In genomic region chr9:21348152-21348551, GRCm38 (mm10) we compare ENCODE assay signal across 28 mouse cellular contexts. TPM values are rescaled to one million over a fixed set of nuclear protein-coding genes. Genes with fewer than 3 reads are reported as not detected.
A peak's percentile ranks its signal among the peaks of the same experiment; 100 is the strongest.
DNase-seq lines count a peak whose midpoint lies in the region; ATAC-seq and TF ChIP-seq lines count a peak whose summit lies in the region.
"Had no signal": no experiment of that assay in that cellular context is flagged by ENCODE, and none has a peak within 500 bp of the region (broad histone marks: within the 10 kb centered on the region; RNA-seq: fewer than 3 reads in every experiment).

No protein-coding gene starts in this region.

- no peak overlapping the region for H3K4me2 ChIP-seq in forebrain, embryonic 12.5 days
- no peak overlapping the region for H3K4me2 ChIP-seq in forebrain, embryonic 16.5 days (ENCODE audit: low read length)
- no peak overlapping the region for H3K4me2 ChIP-seq in liver, postnatal 0 days (ENCODE audit: low read depth, low read length)
- H3K4me2 ChIP-seq in intestine, embryonic 15.5 days (replicated peaks), result no peak overlapping the region
- H3K4me2 ChIP-seq: heart, embryonic 13.5 days; hindbrain, embryonic 12.5 days; hindbrain, embryonic 15.5 days had no signal

- H3K27ac ChIP-seq in forebrain, embryonic 12.5 days, result no peak overlapping the region
- no peak overlapping the region for H3K27ac ChIP-seq in forebrain, embryonic 16.5 days (ENCODE audit: low read length)
- no peak overlapping the region for H3K27ac ChIP-seq in liver, postnatal 0 days (ENCODE audit: low read depth)
- H3K27ac ChIP-seq in intestine, embryonic 15.5 days, result no peak overlapping the region
- H3K27ac ChIP-seq: forebrain, embryonic 10.5 days; heart, adult 2 months; heart, embryonic 10.5 days; heart, embryonic 13.5 days; hindbrain, embryonic 12.5 days; hindbrain, embryonic 15.5 days had no signal

- no peak for TF ChIP-seq EP300 in liver, postnatal 0 days (IDR thresholded peaks at IDR 0.05; ENCODE audit: low read depth)

- TF ChIP-seq CTCF in liver, postnatal 0 days (IDR thresholded peaks at IDR 0.05; ENCODE audit: low read depth), result no peak

- no peaks in the 10 kb centered on the region for H3K27me3 ChIP-seq in forebrain, embryonic 12.5 days
- no peaks in the 10 kb centered on the region for H3K27me3 ChIP-seq in forebrain, embryonic 16.5 days (replicated peaks; ENCODE audit: control insufficient read depth, insufficient read depth, low read length)
- no peaks in the 10 kb centered on the region for H3K27me3 ChIP-seq in liver, postnatal 0 days (ENCODE audit: insufficient read depth, low read length)
- no peaks in the 10 kb centered on the region for H3K27me3 ChIP-seq in intestine, embryonic 15.5 days (replicated peaks)
- H3K27me3 ChIP-seq: CH12.LX; heart, embryonic 13.5 days; hindbrain, embryonic 12.5 days; hindbrain, embryonic 15.5 days; Patski had no signal

- peaks cover 51% of the 10 kb centered on the region for H3K36me3 ChIP-seq in forebrain, embryonic 12.5 days (replicated peaks)
- H3K36me3 ChIP-seq in forebrain, embryonic 16.5 days (ENCODE audit: control insufficient read depth, insufficient read depth), result peaks cover 14% of the 10 kb centered on the region
- peaks cover 12% of the 10 kb centered on the region; the same call in 1 of the 2 replicates for H3K36me3 ChIP-seq in liver, postnatal 0 days (replicated peaks; ENCODE audit: insufficient read depth, low read length)
- peaks cover 18% of the 10 kb centered on the region for H3K36me3 ChIP-seq in intestine, embryonic 15.5 days

- 87% methylated on average over 3 of the region's 3 CpGs for WGBS in forebrain, embryonic 12.5 days
- 96% methylated on average over 3 of the region's 3 CpGs for WGBS in forebrain, embryonic 16.5 days
- 63% methylated on average over 3 of the region's 3 CpGs for WGBS in liver, postnatal 0 days (ENCODE audit: insufficient replicate concordance)
- 89% methylated on average over 3 of the region's 3 CpGs for WGBS in intestine, embryonic 15.5 days

- no peaks in the 10 kb centered on the region for H3K9me3 ChIP-seq in forebrain, embryonic 12.5 days
- H3K9me3 ChIP-seq in forebrain, embryonic 16.5 days (ENCODE audit: control insufficient read depth, low read length), result no peaks in the 10 kb centered on the region
- no peaks in the 10 kb centered on the region for H3K9me3 ChIP-seq in liver, postnatal 0 days (ENCODE audit: low read length)
- H3K9me3 ChIP-seq in intestine, embryonic 15.5 days, result no peaks in the 10 kb centered on the region
- H3K9me3 ChIP-seq: forebrain, embryonic 10.5 days; G1E; heart, embryonic 10.5 days; heart, embryonic 13.5 days; hindbrain, embryonic 12.5 days; hindbrain, embryonic 15.5 days had no signal

- peaks cover 4% of the 10 kb centered on the region; the same call in 1 of the 2 replicates for H3K4me1 ChIP-seq in forebrain, embryonic 12.5 days
- no peaks in the 10 kb centered on the region for H3K4me1 ChIP-seq in forebrain, embryonic 16.5 days (replicated peaks; ENCODE audit: control insufficient read depth, insufficient read depth, low read length)
- no peaks in the 10 kb centered on the region for H3K4me1 ChIP-seq in liver, postnatal 0 days (ENCODE audit: insufficient read depth)
- 0 out of 2 replicates have a peak, but pooled peaks cover 2% of the 10 kb centered on the region for H3K4me1 ChIP-seq in intestine, embryonic 15.5 days (replicated peaks)
- H3K4me1 ChIP-seq: hindbrain, embryonic 15.5 days had no signal

- no peak for ATAC-seq in forebrain, embryonic 12.5 days (ENCODE audit: low FRiP score)
- ATAC-seq in forebrain, embryonic 16.5 days, result no peak
- ATAC-seq in liver, postnatal 0 days, result no peak
- ATAC-seq in megakaryocyte progenitor cell, adult 5-6 weeks (replicated peaks; ENCODE audit: poor library complexity), result peak; percentile 67
- no peak for ATAC-seq in intestine, embryonic 15.5 days
- ATAC-seq: forebrain, embryonic 14.5 days; Patski had no signal

- H3K4me3 ChIP-seq in forebrain, embryonic 12.5 days (replicated peaks), result no peak overlapping the region
- H3K4me3 ChIP-seq in forebrain, embryonic 16.5 days (replicated peaks; ENCODE audit: low read length), result no peak overlapping the region
- H3K4me3 ChIP-seq in liver, postnatal 0 days (ENCODE audit: low read depth, low read length), result no peak overlapping the region
- no peak overlapping the region for H3K4me3 ChIP-seq in intestine, embryonic 15.5 days (replicated peaks)
- H3K4me3 ChIP-seq: forebrain, embryonic 10.5 days; heart, adult 2 months; heart, embryonic 10.5 days; heart, embryonic 13.5 days; hindbrain, embryonic 12.5 days; hindbrain, embryonic 15.5 days had no signal

- peak overlapping the region; percentile 21; the same call in 1 of the 2 replicates for H3K9ac ChIP-seq in forebrain, embryonic 12.5 days
- no peak overlapping the region for H3K9ac ChIP-seq in forebrain, embryonic 16.5 days (replicated peaks; ENCODE audit: low read depth, low read length)
- H3K9ac ChIP-seq in liver, postnatal 0 days (replicated peaks), result no peak overlapping the region
- H3K9ac ChIP-seq in intestine, embryonic 15.5 days, result no peak overlapping the region
- H3K9ac ChIP-seq: heart, embryonic 13.5 days; hindbrain, embryonic 12.5 days; hindbrain, embryonic 15.5 days had no signal

- peak; percentile 15 for DNase-seq in liver, postnatal 0 days
- no peak for DNase-seq in liver
- no peak for DNase-seq in kidney, postnatal 25 days
- DNase-seq: adrenal gland, postnatal 10 days; B cell, adult 2 months; cerebellum, adult 11-12 months; cerebellum, adult 8-10 months; cerebellum, postnatal 10 days; cerebellum, postnatal 36 days; gastrocnemius, postnatal 25 days; heart, adult 2 months; heart, postnatal 14 days had no signal

RNA-seq across cellular contexts. Expression of gene Ilf3, which starts 19.5 kb away (rescaled TPM):
- 335 and 363 TPM in 2 replicates for polyA plus RNA-seq in forebrain, embryonic 12.5 days (2016; fragmentation: Nextera tagmentation; extraction: Ambion mirVana)
- 309 and 325 TPM in 2 replicates for polyA plus RNA-seq in forebrain, embryonic 16.5 days (2015; fragmentation: Nextera tagmentation; extraction: Ambion mirVana)
- 19.1 and 23.5 TPM in 2 replicates for polyA plus RNA-seq in liver, postnatal 0 days (2015; fragmentation: Nextera tagmentation; extraction: Ambion mirVana)
- 55.7 and 56.9 TPM in 2 replicates for total RNA-seq in megakaryocyte progenitor cell, adult 5-6 weeks (2015)
- 97.5 and 100 TPM in 2 replicates for total RNA-seq in megakaryocyte progenitor cell, adult 5-6 weeks (2017)
- 143 and 150 TPM in 2 replicates for polyA plus RNA-seq in intestine, embryonic 15.5 days (2015; fragmentation: Nextera tagmentation; extraction: Ambion mirVana)

RNA-seq across cellular contexts. Expression of gene Slc44a2, which starts 27.7 kb away (rescaled TPM):
- 76.9 and 80.1 TPM in 2 replicates for polyA plus RNA-seq in forebrain, embryonic 12.5 days (2016; fragmentation: Nextera tagmentation; extraction: Ambion mirVana)
- 86.2 and 88.7 TPM in 2 replicates for polyA plus RNA-seq in forebrain, embryonic 16.5 days (2015; fragmentation: Nextera tagmentation; extraction: Ambion mirVana)
- 12.8 and 14.4 TPM in 2 replicates for polyA plus RNA-seq in liver, postnatal 0 days (2015; fragmentation: Nextera tagmentation; extraction: Ambion mirVana)
- total RNA-seq in megakaryocyte progenitor cell, adult 5-6 weeks (2015), result 80.9 and 85.5 TPM in 2 replicates
- 66.8 and 68.2 TPM in 2 replicates for total RNA-seq in megakaryocyte progenitor cell, adult 5-6 weeks (2017)
- polyA plus RNA-seq in intestine, embryonic 15.5 days (2015; fragmentation: Nextera tagmentation; extraction: Ambion mirVana), result 48.1 and 52.0 TPM in 2 replicates

RNA-seq across cellular contexts. Expression of gene Ap1m2, which starts 36.0 kb away (rescaled TPM):
- polyA plus RNA-seq in forebrain, embryonic 12.5 days (2016; fragmentation: Nextera tagmentation; extraction: Ambion mirVana), result 3.3 TPM in 2 replicates
- 1.8 and 2.9 TPM in 2 replicates for polyA plus RNA-seq in forebrain, embryonic 16.5 days (2015; fragmentation: Nextera tagmentation; extraction: Ambion mirVana)
- polyA plus RNA-seq in liver, postnatal 0 days (2015; fragmentation: Nextera tagmentation; extraction: Ambion mirVana), result 0.32 and 0.54 TPM in 2 replicates
- 0.32 and 0.57 TPM in 2 replicates for total RNA-seq in megakaryocyte progenitor cell, adult 5-6 weeks (2015)
- total RNA-seq in megakaryocyte progenitor cell, adult 5-6 weeks (2017), result 0.44 and 2.8 TPM in 2 replicates
- polyA plus RNA-seq in intestine, embryonic 15.5 days (2015; fragmentation: Nextera tagmentation; extraction: Ambion mirVana), result 106 and 115 TPM in 2 replicates
- total RNA-seq: adrenal gland, adult 18-20 months; gastrocnemius, adult 8-10 months; gastrocnemius, postnatal 25 days; heart, adult 2 months; hematopoietic stem cell, adult 5-6 weeks had no signal
- polyA plus RNA-seq: G1E, Patski had no signal

RNA-seq across cellular contexts. Expression of gene Cdkn2d, which starts 56.9 kb away (rescaled TPM):
- 70.6 and 74.5 TPM in 2 replicates for polyA plus RNA-seq in forebrain, embryonic 12.5 days (2016; fragmentation: Nextera tagmentation; extraction: Ambion mirVana)
- polyA plus RNA-seq in forebrain, embryonic 16.5 days (2015; fragmentation: Nextera tagmentation; extraction: Ambion mirVana), result 85.1 and 97.7 TPM in 2 replicates
- 74.3 and 76.6 TPM in 2 replicates for polyA plus RNA-seq in liver, postnatal 0 days (2015; fragmentation: Nextera tagmentation; extraction: Ambion mirVana)
- 24.1 and 24.3 TPM in 2 replicates for total RNA-seq in megakaryocyte progenitor cell, adult 5-6 weeks (2015)
- 11.2 and 16.1 TPM in 2 replicates for total RNA-seq in megakaryocyte progenitor cell, adult 5-6 weeks (2017)
- polyA plus RNA-seq in intestine, embryonic 15.5 days (2015; fragmentation: Nextera tagmentation; extraction: Ambion mirVana), result 38.4 and 42.1 TPM in 2 replicates

Comparison
In these comparisons a context has a peak if more than half of its experiments do, and no peak if none do; other contexts are left out.
1. RNA of gene Ap1m2, which starts 36.0 kb away (polyA plus RNA-seq): 106 to 115 TPM in intestine, embryonic 15.5 days; 3.3 TPM in forebrain, embryonic 12.5 days, 1.8 to 2.9 TPM in forebrain, embryonic 16.5 days and 0.32 to 0.54 TPM in liver, postnatal 0 days; every median in the first group is over 10 times any median in the second.